Mouse (Mus musculus) G1E (cell line): Measurements from ENCODE around the gene Tsc2. TPM values are rescaled to one million over a fixed set of nuclear protein-coding genes. Genes with fewer than 3 reads are reported as not detected.

Source experiments
- ATAC-seq: 2 replicates; pipeline ENCODE4 v1.8.0; 2016; ENCODE audit warnings: mild to moderate bottlenecking; ENCODE audit not compliant: insufficient number of reproducible peaks, poor library complexity, low FRiP score, severe bottlenecking; ENCODE audit errors: extremely low read depth
- DNase-seq: peaks from one replicate; pipeline ENCODE4 v3.0.0; 2012; ENCODE audit warnings: low spot score
- H3K27me3 ChIP-seq: 2 replicates; pipeline ENCODE4 v1.6.1; 2012; ENCODE audit warnings: mild to moderate bottlenecking, low read length, inconsistent platforms; ENCODE audit not compliant: insufficient read depth
- H3K36me3 ChIP-seq: replicated peaks from 2 replicates; pipeline ENCODE3; 2012; ENCODE audit warnings: mild to moderate bottlenecking, inconsistent platforms
- H3K4me1 ChIP-seq: 2 replicates; pipeline ENCODE4 v1.6.1; 2012; ENCODE audit warnings: low read depth, low read length, inconsistent platforms, mixed read lengths; ENCODE audit not compliant: insufficient read depth
- H3K4me3 ChIP-seq: 2 replicates; pipeline ENCODE4 v1.5.1; 2012; ENCODE audit warnings: low read depth, mild to moderate bottlenecking, inconsistent platforms, low read length, moderate library complexity, mixed read lengths
- H3K9me3 ChIP-seq: replicated peaks from 2 replicates; pipeline ENCODE4 v1.6.1; 2012; ENCODE audit warnings: inconsistent platforms
- CTCF ChIP-seq: IDR thresholded peaks from 2 replicates; pipeline ENCODE4 v1.5.1; 2012; ENCODE audit warnings: low read depth, low read length, inconsistent platforms, mixed read lengths
- GATA1 ChIP-seq: IDR thresholded peaks from 2 replicates; pipeline ENCODE4 v1.6.1; 2012; ENCODE audit warnings: borderline replicate concordance, low read length, inconsistent platforms, mixed read lengths
- GATA2 ChIP-seq: IDR thresholded peaks from 2 replicates; pipeline ENCODE4 v1.6.1; 2012; ENCODE audit warnings: low read depth, low read length, inconsistent platforms, borderline replicate concordance
- POLR2AphosphoS5 ChIP-seq: IDR thresholded peaks from 2 replicates; pipeline ENCODE4 v1.6.1; 2012; ENCODE audit warnings: low read depth, low read length, inconsistent platforms; ENCODE audit not compliant: insufficient replicate concordance
- TAL1 ChIP-seq: conservative IDR thresholded peaks from 2 replicates; pipeline ENCODE4 v1.6.1; 2012; ENCODE audit warnings: low read depth, low read length, inconsistent platforms, mixed read lengths
- polyA plus RNA-seq: library from polyadenylated mRNA; stranded (reverse); fragments of >175 nt; gene quantifications from 2 replicates; pipeline ENCODE4 v1.2.3, GENCODE M21; 2012
- total RNA-seq, 2 experiments: library from RNA; stranded (forward) in 1 of 2; stranded (reverse) in 1 of 2; fragments of 200-1000 nt in 1 of 2; fragments of >200 nt in 1 of 2; fragmentation: Nextera tagmentation in 1 of 2; gene quantifications; 2 replicates each; pipeline ENCODE4 v1.2.3; 2014 to 2017

Tsc2 gene
- total and polyA plus RNA-seq, 3 experiments = 39.7 to 114 (median 66.5) TPM

DNA sequence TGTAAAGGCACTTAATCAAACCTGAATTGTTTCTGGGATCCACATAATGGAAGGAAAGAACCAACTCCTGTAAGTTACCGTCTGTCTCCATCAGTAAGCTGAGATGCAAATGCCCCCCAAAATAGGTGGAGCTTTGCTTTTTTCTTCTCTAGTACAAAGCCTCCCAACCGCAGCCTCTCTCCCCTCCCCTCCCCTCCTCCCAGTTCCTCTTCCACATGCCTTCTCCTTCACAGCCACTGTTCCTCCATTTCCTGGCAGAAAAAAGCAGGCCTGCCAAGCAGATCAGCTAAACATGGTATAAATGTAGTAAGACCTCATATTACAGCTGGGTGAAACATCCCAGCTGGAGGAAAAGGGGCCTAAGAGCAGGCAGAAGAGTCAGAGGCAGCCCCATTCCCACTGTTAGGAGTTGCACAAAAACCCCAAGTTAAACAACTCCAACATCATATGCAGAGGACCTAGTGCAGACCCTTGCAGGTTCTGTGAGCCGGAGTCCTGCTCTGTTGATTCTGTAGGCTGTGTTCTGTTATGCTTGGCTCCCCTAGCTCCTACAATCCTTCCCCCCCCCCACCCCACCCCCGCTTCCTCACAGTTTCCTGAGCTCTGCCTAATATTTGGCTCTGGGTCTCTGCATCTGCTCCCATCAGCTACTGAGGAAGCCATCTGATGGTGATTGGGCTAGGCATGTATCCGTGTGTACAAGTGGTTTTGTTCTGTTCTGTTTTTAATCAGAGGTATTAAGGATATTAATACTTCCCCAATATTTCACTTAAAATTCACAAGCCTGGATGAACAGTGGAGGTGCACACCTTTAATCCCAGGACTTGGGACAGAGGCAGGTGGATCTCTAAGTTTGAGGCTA, 48.6 kb downstream of the Tsc2 start:
- no peak for DNase-seq
- peaks cover 79% of the 10 kb centered on the region for H3K36me3 ChIP-seq

DNA sequence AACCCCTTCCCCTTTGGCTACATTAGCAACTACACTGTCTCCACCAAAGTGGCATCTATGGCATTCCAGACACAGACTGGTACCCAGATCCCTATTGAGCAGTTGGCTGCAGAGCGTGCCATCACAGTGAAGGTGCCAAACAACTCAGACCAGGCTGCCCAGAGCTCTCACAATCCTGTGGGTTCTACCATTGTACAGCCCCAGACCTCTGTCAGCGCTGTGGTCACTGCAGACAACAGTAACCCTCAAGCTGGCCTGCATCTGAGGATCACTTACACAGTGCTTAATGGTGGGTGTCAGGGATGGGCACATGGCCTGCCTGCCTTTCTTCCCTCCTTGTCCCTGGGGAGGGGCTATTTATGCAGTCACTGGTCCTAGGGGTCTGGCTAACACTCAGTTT, 52.1 kb downstream of the Tsc2 start:
- no peak for DNase-seq
- no peak for ATAC-seq
- H3K4me1 ChIP-seq = no peaks in the 10 kb centered on the region; the same call in 1 of the 2 replicates
- no peak overlapping the region for H3K4me3 ChIP-seq
- peaks cover 85% of the 10 kb centered on the region for H3K36me3 ChIP-seq
- H3K9me3 ChIP-seq = no peaks in the 10 kb centered on the region
- H3K27me3 ChIP-seq = no peaks in the 10 kb centered on the region
- TF ChIP-seq CTCF (no peak), TAL1 (no peak)

More for the DNA sequence above, 48.6 kb downstream of the Tsc2 start:
- ATAC-seq = no peak
- no peaks in the 10 kb centered on the region; the same call in 1 of the 2 replicates for H3K4me1 ChIP-seq
- no peak for TF ChIP-seq GATA1
- TF ChIP-seq CTCF = no peak
- TF ChIP-seq GATA2 = no peak
- no peak for TF ChIP-seq TAL1
- TF ChIP-seq POLR2AphosphoS5 = no peak
- no peaks in the 10 kb centered on the region for H3K9me3 ChIP-seq
- H3K27me3 ChIP-seq = no peaks in the 10 kb centered on the region
- no peak overlapping the region for H3K4me3 ChIP-seq

DNA sequence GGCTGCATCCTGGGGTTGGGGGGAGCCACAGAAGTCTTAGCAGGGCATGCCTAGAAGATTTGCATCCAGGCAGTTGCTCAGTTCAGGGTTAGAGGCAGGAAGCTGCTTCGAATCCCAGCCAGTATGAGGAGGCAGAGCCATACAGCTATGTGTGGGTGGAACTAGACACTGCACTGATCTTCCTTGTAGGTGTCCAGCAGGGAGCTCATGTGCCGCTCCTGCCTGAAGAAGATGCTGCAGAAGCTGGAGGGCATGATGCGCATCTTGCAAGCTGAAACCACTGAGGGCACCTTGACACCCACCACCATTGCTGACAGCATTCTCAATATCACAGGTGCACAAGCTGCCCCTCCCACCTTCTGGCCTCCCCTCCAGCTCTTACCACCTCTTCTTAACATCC, 52.9 kb downstream of the Tsc2 start:
- DNase-seq (no peak), ATAC-seq (no peak)
- Histone ChIP-seq H3K9me3 (no peaks in the 10 kb centered on the region), H3K4me3 (no peak overlapping the region), H3K4me1 (no peaks in the 10 kb centered on the region; the same call in 1 of the 2 replicates), H3K36me3 (peaks cover 89% of the 10 kb centered on the region), H3K27me3 (no peaks in the 10 kb centered on the region)
- TF ChIP-seq TAL1 (no peak), POLR2AphosphoS5 (no peak), CTCF (no peak)

DNA sequence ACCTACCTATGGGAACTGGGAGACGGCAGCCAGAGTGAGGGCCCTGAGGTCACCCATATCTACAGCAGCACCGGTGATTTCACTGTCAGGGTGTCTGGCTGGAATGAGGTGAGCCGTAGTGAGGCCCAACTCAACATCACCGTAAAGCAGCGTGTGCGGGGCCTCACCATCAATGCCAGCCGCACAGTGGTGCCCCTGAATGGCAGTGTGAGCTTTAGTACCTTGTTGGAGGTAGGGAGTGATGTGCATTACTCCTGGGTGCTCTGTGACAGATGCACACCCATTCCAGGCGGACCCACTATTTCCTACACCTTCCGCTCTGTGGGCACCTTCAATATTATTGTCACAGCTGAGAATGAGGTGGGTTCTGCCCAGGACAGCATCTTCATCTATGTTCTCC, 58.6 kb downstream of the Tsc2 start:
- DNase-seq (no peak), ATAC-seq (no peak)
- H3K27me3 ChIP-seq = no peaks in the 10 kb centered on the region
- H3K4me1 ChIP-seq = peaks cover 6% of the 10 kb centered on the region; the same call in 1 of the 2 replicates
- no peaks in the 10 kb centered on the region for H3K9me3 ChIP-seq
- peaks cover 100% of the 10 kb centered on the region for H3K36me3 ChIP-seq
- no peak overlapping the region for H3K4me3 ChIP-seq
- TF ChIP-seq CTCF (no peak), POLR2AphosphoS5 (no peak), GATA1 (no peak)

DNA sequence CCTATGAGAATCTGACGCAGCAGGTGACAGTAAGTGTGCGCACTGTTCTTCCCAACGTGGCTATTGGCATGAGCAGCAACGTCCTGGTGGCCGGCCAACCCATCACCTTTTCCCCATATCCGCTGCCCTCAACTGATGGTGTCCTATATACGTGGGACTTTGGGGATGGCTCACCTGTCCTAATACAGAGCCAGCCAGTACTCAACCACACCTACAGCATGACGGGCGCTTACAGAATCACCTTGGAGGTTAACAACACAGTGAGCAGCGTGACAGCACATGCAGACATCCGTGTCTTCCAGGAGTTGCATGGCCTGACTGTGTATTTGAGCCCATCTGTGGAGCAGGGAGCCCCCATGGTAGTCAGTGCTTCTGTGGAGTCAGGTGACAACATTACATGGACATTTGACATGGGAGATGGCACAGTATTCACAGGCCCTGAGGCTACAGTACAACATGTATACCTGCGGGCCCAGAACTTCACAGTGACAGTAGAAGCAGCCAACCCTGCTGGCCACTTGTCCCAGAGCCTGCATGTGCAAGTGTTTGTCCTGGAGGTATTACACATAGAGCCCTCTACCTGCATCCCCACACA, 59.7 kb downstream of the Tsc2 start:
- TF ChIP-seq TAL1 (no peak), GATA2 (no peak), CTCF (no peak), POLR2AphosphoS5 (no peak), GATA1 (no peak)
- ATAC-seq (no peak), DNase-seq (no peak)
- H3K36me3 ChIP-seq = peaks cover 99% of the 10 kb centered on the region
- peaks cover 6% of the 10 kb centered on the region; the same call in 1 of the 2 replicates for H3K4me1 ChIP-seq
- no peaks in the 10 kb centered on the region for H3K9me3 ChIP-seq
- no peaks in the 10 kb centered on the region for H3K27me3 ChIP-seq
- no peak overlapping the region for H3K4me3 ChIP-seq

DNA sequence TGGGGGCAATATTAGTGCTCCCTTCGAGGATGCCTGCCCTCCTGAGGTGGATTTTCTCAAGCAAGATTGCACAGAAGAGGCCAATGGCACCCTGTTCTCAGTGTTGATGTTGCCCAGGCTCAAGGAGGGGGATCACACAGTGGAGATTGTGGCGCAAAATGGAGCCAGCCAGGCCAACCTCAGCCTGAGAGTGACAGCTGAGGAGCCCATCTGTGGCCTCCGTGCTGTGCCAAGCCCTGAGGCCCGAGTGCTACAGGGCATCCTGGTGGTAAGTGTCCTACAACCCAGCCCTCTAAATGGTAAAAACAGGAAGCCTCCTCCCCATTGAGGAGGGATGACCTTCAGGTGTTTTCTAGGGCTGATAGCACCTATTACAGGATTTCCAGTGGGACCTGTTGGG, 62.6 kb downstream of the Tsc2 start:
- H3K9me3 ChIP-seq = no peaks in the 10 kb centered on the region
- DNase-seq (no peak), ATAC-seq (no peak)
- no peak overlapping the region for H3K4me3 ChIP-seq
- H3K36me3 ChIP-seq = peaks cover 98% of the 10 kb centered on the region
- H3K4me1 ChIP-seq = peaks cover 20% of the 10 kb centered on the region
- H3K27me3 ChIP-seq = no peaks in the 10 kb centered on the region
- no peak for TF ChIP-seq POLR2AphosphoS5
- TF ChIP-seq GATA2 = no peak
- no peak for TF ChIP-seq CTCF
- no peak for TF ChIP-seq GATA1
- TF ChIP-seq TAL1 = no peak
